22 mouse cellular contexts compared by ENCODE assay signal in the genomic region with DNA sequence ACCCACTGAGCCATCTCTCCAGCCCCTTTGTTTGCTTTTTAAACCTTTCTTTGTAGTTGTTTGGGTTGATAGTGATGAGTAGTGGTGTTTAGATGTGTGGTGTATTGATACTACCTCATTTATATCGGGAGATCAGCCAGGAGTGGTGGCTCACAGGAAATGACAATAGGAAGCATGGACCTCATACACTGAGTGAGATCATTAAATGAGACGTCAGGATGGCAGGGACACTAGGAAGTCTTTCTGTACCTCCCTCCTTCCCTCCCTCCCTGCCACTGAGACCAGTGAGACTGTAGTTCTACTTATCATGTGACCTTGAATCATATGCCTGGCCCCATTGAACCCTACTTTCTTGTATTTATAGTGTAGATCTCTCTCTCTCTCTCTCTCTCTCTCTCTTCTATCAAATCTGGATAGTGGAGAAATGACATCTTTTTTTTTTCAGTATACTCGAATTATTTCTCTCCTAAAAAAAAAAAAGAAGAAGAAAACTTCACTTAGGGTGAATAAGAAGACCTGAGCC. TPM values are rescaled to one million over a fixed set of nuclear protein-coding genes. Genes with fewer than 3 reads are reported as not detected.
DNase-seq lines count a peak whose midpoint lies in the region; ATAC-seq and TF ChIP-seq lines count a peak whose summit lies in the region.
"Had no signal": no experiment of that assay in that cellular context is flagged by ENCODE, and none has a peak within 500 bp of the region (broad histone marks: within the 10 kb centered on the region; RNA-seq: fewer than 3 reads in every experiment).

No protein-coding gene starts in this region.

- H3K36me3 ChIP-seq in macrophage (ENCODE audit: inconsistent target) = no peaks in the 10 kb centered on the region
- H3K36me3 ChIP-seq: embryonic facial prominence, embryonic 15.5 days; forebrain, embryonic 15.5 days; heart, embryonic 15.5 days; hindbrain, embryonic 15.5 days had no signal

- WGBS in macrophage (ENCODE audit: missing documents) = 10% methylated on average over 3 of the region's 3 CpGs

- TF ChIP-seq POLR2A in bone marrow macrophage, adult 2 months (IDR thresholded peaks at IDR 0.05; ENCODE audit: borderline replicate concordance, low read depth, low read length) = no peak

- no peak overlapping the region for H3K4me3 ChIP-seq in bone marrow macrophage, adult 2 months (ENCODE audit: insufficient read depth, low read length)
- H3K4me3 ChIP-seq in macrophage (ENCODE audit: inconsistent target) = no peak overlapping the region
- H3K4me3 ChIP-seq: forebrain, embryonic 15.5 days; heart, adult 2 months; heart, embryonic 15.5 days; hindbrain, embryonic 15.5 days had no signal

- peaks cover 14% of the 10 kb centered on the region for H3K4me1 ChIP-seq in bone marrow macrophage, adult 2 months (ENCODE audit: control insufficient read depth, insufficient read depth, low read length)
- H3K4me1 ChIP-seq: forebrain, embryonic 15.5 days; hindbrain, embryonic 15.5 days had no signal

- no peaks in the 10 kb centered on the region for H3K79me2 ChIP-seq in macrophage (ENCODE audit: inconsistent target)

- TF ChIP-seq CTCF in bone marrow macrophage, adult 2 months (IDR thresholded peaks at IDR 0.05; ENCODE audit: low read depth, low read length) = no peak

- 0 out of 2 replicates have a peak, but pooled peaks have one; percentile 26 for ATAC-seq in megakaryocyte-erythroid progenitor cell, adult 5-6 weeks (replicated peaks; ENCODE audit: low FRiP score, low TSS enrichment, poor library complexity, severe bottlenecking)
- ATAC-seq in erythroblast, adult 5-6 weeks (replicated peaks; ENCODE audit: low FRiP score, poor library complexity, severe bottlenecking) = no peak
- ATAC-seq: activated CD4-positive, CD25-positive, alpha-beta regulatory T cell, adult 4 months; CD4-positive, CD25-positive, alpha-beta regulatory T cell, adult 4 months; forebrain, embryonic 15.5 days; Patski had no signal

- H3K27ac ChIP-seq in bone marrow macrophage, adult 2 months (ENCODE audit: insufficient read depth, low read depth, low read length) = peak overlapping the region; percentile 52
- H3K27ac ChIP-seq in macrophage = 0 out of 2 replicates have a peak overlapping the region, but pooled peaks have one; percentile 12
- H3K27ac ChIP-seq: forebrain, embryonic 15.5 days; heart, adult 2 months; heart, embryonic 15.5 days; hindbrain, embryonic 15.5 days had no signal

- peak; percentile 6 for DNase-seq in retina, postnatal 1 day
- no peak for DNase-seq in retina, embryonic 14.5 days (ENCODE audit: low spot score)
- no peak for DNase-seq in layer of hippocampus, postnatal 36 days
- DNase-seq in natural killer cell, adult 2 months (ENCODE audit: low spot score in 2 of 2) = no peak
- DNase-seq: adrenal gland, postnatal 14 days; B cell, adult 2 months; cerebellum, adult 18-20 months; cerebellum, postnatal 10 days; embryo, embryonic 11 days; gastrocnemius, postnatal 36 days; heart, adult 2 months had no signal

RNA-seq across cellular contexts. Expression of a gene that starts 23.6 kb away (rescaled TPM):
- 45.9 and 54.7 TPM in 2 replicates for polyA plus RNA-seq in bone marrow macrophage, adult 2 months (2012; ENCODE audit: insufficient read depth, insufficient read length, missing spikeins)
- 100 to 1,000 TPM; 289 to 982 (median 350) TPM for total RNA-seq in macrophage (2018; cell fraction: chromatin; rRNA removed)
- total RNA-seq in macrophage (2018; cell fraction: cytosol; rRNA removed) = 10 to 100 TPM; 13.7 to 30.6 (median 18.7) TPM
- total RNA-seq in macrophage (2018; cell fraction: nucleus; rRNA removed) = 100 to 1,000 TPM in 23 of 26 experiments, 10 to 100 TPM in 3; 89.4 to 356 (median 137) TPM
- 8.2 to 11.3 TPM (median 9.6 TPM) in 3 replicates for polyA plus RNA-seq in macrophage (2018)
- 25.8 and 29.9 TPM in 2 replicates for total RNA-seq in megakaryocyte-erythroid progenitor cell, adult 5-6 weeks (2014; fragmentation: Nextera tagmentation)
- total RNA-seq in megakaryocyte-erythroid progenitor cell, adult 5-6 weeks (2017) = 16.6 and 23.4 TPM in 2 replicates
- total RNA-seq in layer of hippocampus, postnatal 36 days (2021) = 10 to 100 TPM; 59.4 to 63.2 TPM
- 11.0 and 14.6 TPM in 2 replicates for total RNA-seq in erythroblast, adult 5-6 weeks (2015; ENCODE audit: low replicate concordance)
- 9.1 and 21.7 TPM in 2 replicates for total RNA-seq in erythroblast, adult 5-6 weeks (2017; ENCODE audit: low replicate concordance)
